7 mouse cellular contexts compared by ENCODE assay signal in the genomic region with DNA sequence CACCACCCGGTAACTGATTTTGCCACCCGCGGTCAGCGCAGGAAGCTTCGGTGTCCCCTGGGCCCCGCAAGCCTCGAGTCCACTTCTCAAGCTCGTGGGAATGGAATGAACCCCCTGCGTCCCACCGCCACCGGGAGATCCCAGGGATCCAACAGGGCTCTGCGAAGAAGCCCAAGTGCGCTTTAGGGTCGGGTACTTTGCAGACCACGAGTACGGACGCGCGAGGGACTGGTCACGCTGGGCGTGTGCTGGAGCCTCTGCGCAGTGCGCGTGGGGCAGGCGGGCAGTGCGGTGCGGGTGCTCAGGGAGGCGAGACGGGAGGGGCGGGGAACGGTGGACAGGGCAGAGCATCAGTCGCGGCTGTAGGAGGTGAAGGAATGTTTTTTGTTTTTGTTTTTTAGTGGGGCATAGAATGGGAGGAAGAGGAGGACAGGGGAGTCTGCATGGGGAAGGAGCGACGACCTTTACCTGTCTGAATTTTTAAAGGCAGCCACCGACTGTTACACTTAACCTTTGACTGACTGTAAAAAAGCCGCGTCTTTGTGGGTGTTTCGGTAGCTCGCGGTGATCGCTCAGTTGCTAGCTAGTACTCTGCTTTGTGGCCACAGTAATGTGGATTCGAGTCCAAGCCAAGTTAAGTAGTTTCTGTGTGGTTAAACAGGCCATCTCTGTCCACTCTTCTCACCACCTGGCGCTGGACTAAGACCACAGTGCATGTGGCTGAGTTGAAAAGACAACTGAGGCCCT. TPM values are rescaled to one million over a fixed set of nuclear protein-coding genes. Genes with fewer than 3 reads are reported as not detected.
DNase-seq lines count a peak whose midpoint lies in the region; TF ChIP-seq lines count a peak whose summit lies in the region.

No protein-coding gene starts in this region.

- H3K36me3 ChIP-seq in C2C12 (ENCODE audit: control insufficient read depth, insufficient read depth) = no peaks in the 10 kb centered on the region
- H3K36me3 ChIP-seq in ES-Bruce4 (ENCODE audit: control insufficient read depth, insufficient read depth, low read length, poor library complexity, severe bottlenecking) = no peaks in the 10 kb centered on the region
- H3K36me3 ChIP-seq in hindbrain, embryonic 10.5 days = no peaks in the 10 kb centered on the region
- H3K36me3 ChIP-seq in midbrain, embryonic 10.5 days = no peaks in the 10 kb centered on the region

- peak overlapping the region; percentile 40 for H3ac ChIP-seq in C2C12 (ENCODE audit: control insufficient read depth, insufficient read length, low read depth)

- intact Hi-C loops in left cerebral cortex, postnatal 4 days (cut with DNase I) = no loop called here

- H3K79me3 ChIP-seq in C2C12 (ENCODE audit: low read depth) = no peaks in the 10 kb centered on the region

- WGBS in hindbrain, embryonic 10.5 days = 1% methylated on average over 44 of the region's 44 CpGs
- 1% methylated on average over 44 of the region's 44 CpGs for WGBS in midbrain, embryonic 10.5 days

- no peaks in the 10 kb centered on the region for H3K79me2 ChIP-seq in C2C12 (ENCODE audit: control insufficient read depth, insufficient read depth)

- TF ChIP-seq CTCF in C2C12 (IDR thresholded peaks at IDR 0.05; ENCODE audit: control insufficient read depth, insufficient read depth, insufficient read length) (no peak), ES-Bruce4 (IDR thresholded peaks at IDR 0.05; ENCODE audit: low read depth, low read length) (no peak)

- no peak overlapping the region for H3K4me3 ChIP-seq in C2C12 (ENCODE audit: insufficient read depth, poor library complexity, severe bottlenecking)
- peak overlapping the region; percentile 37 for H3K4me3 ChIP-seq in ES-Bruce4 (ENCODE audit: low read depth, low read length)
- peak overlapping the region; percentile 59 for H3K4me3 ChIP-seq in hindbrain, embryonic 10.5 days
- peak overlapping the region; percentile 61 for H3K4me3 ChIP-seq in midbrain, embryonic 10.5 days

- peak; percentile 46 for DNase-seq in hindbrain, embryonic 10.5 days (ENCODE audit: low spot score)
- peak; percentile 41 for DNase-seq in midbrain, embryonic 10.5 days (ENCODE audit: low spot score)
- no peak for DNase-seq in right cerebral cortex, postnatal 10 days (ENCODE audit: low spot score in 2 of 2)
- no peak for DNase-seq in layer of hippocampus, adult 18-20 months (ENCODE audit: low spot score in 2 of 2)
- no peak for DNase-seq in left cerebral cortex, postnatal 4 days

- H3K27ac ChIP-seq in ES-Bruce4 (ENCODE audit: insufficient read depth, low read length) = no peak overlapping the region
- H3K27ac ChIP-seq in hindbrain, embryonic 10.5 days = 0 out of 2 replicates have a peak overlapping the region, but pooled peaks have one; percentile 18
- peak overlapping the region; percentile 55; the same call in 1 of the 2 replicates for H3K27ac ChIP-seq in midbrain, embryonic 10.5 days (replicated peaks)

- H3K9me3 ChIP-seq in ES-Bruce4 (replicated peaks; ENCODE audit: control insufficient read depth, insufficient read depth, low read length, poor library complexity, severe bottlenecking) = no peaks in the 10 kb centered on the region
- H3K9me3 ChIP-seq in hindbrain, embryonic 10.5 days = no peaks in the 10 kb centered on the region
- no peaks in the 10 kb centered on the region for H3K9me3 ChIP-seq in midbrain, embryonic 10.5 days (replicated peaks)

- peak overlapping the region; percentile 31 for H3K9ac ChIP-seq in ES-Bruce4 (ENCODE audit: low read depth, poor library complexity, severe bottlenecking)

- no peak for TF ChIP-seq EP300 in ES-Bruce4 (IDR thresholded peaks at IDR 0.05; ENCODE audit: insufficient read depth, low read depth, low read length)

- TF ChIP-seq POLR2A in ES-Bruce4 (IDR thresholded peaks at IDR 0.05; ENCODE audit: insufficient read depth, low read length) = no peak

- H3K27me3 ChIP-seq in C2C12 (ENCODE audit: control insufficient read depth, insufficient read depth, insufficient read length) (peaks cover 29% of the 10 kb centered on the region), ES-Bruce4 (ENCODE audit: control insufficient read depth, insufficient read depth, low read length, poor library complexity, severe bottlenecking) (no peaks in the 10 kb centered on the region)
- peaks cover 77% of the 10 kb centered on the region for H3K27me3 ChIP-seq in hindbrain, embryonic 10.5 days (ENCODE audit: insufficient read depth, poor library complexity, severe bottlenecking)
- peaks cover 67% of the 10 kb centered on the region for H3K27me3 ChIP-seq in midbrain, embryonic 10.5 days (ENCODE audit: low read depth, poor library complexity, severe bottlenecking)

- H3K4me1 ChIP-seq in ES-Bruce4 (ENCODE audit: control insufficient read depth, insufficient read depth, low read length) = no peaks in the 10 kb centered on the region
- peaks cover 11% of the 10 kb centered on the region for H3K4me1 ChIP-seq in hindbrain, embryonic 10.5 days (replicated peaks)
- H3K4me1 ChIP-seq in midbrain, embryonic 10.5 days = peaks cover 11% of the 10 kb centered on the region

TF ChIP-seq in C2C12, 6 proteins besides CTCF, POLR2A, EP300 and RAD21:
- TF ChIP-seq CEBPB (IDR thresholded peaks at IDR 0.05; ENCODE audit: low read depth) = no peak
- no peak for TF ChIP-seq MYOG (IDR thresholded peaks at IDR 0.05; ENCODE audit: control insufficient read depth, extremely low read depth, insufficient read length)
- no peak for TF ChIP-seq MAX (IDR thresholded peaks at IDR 0.05)
- TF ChIP-seq MYOD1 (IDR thresholded peaks at IDR 0.05; ENCODE audit: control insufficient read depth, insufficient read length, low read depth) = no peak
- TF ChIP-seq FOSL1 (IDR thresholded peaks at IDR 0.05; ENCODE audit: insufficient read depth, low read length, poor library complexity, severe bottlenecking) = no peak
- TF ChIP-seq USF1 (IDR thresholded peaks at IDR 0.05; ENCODE audit: low read depth) = no peak
TF ChIP-seq in C2C12: peak in this region for 0.

RNA-seq across cellular contexts. Expression of gene BC107364, which starts 23.0 kb away (rescaled TPM):
- polyA plus RNA-seq in C2C12 (2012; fragmentation: generic; extraction: Trizol) (not detected), ES-Bruce4 (2011; ENCODE audit: insufficient read depth, insufficient read length, low read depth, missing spikeins) (4.6 TPM in 2 replicates)
- 0.25 TPM in 1 of 2 replicates, not detected in the other for polyA plus RNA-seq in hindbrain, embryonic 10.5 days (2016; fragmentation: Nextera tagmentation; extraction: Ambion mirVana)
- polyA plus RNA-seq in midbrain, embryonic 10.5 days (2016; fragmentation: Nextera tagmentation; extraction: Ambion mirVana) = 0.20 and 0.30 TPM in 2 replicates
- total RNA-seq in layer of hippocampus, adult 18-20 months (2021) = not detected
- total RNA-seq in left cerebral cortex, postnatal 4 days (2021) = not detected

RNA-seq across cellular contexts. Expression of gene Hfe2, which starts 49.9 kb away (rescaled TPM):
- polyA plus RNA-seq in C2C12 (2012; fragmentation: generic; extraction: Trizol) (0.23 TPM), ES-Bruce4 (2011; ENCODE audit: insufficient read depth, insufficient read length, low read depth, missing spikeins) (0.88 and 1.2 TPM in 2 replicates)
- polyA plus RNA-seq in hindbrain, embryonic 10.5 days (2016; fragmentation: Nextera tagmentation; extraction: Ambion mirVana) = 0.89 and 2.2 TPM in 2 replicates
- 1.5 and 2.1 TPM in 2 replicates for polyA plus RNA-seq in midbrain, embryonic 10.5 days (2016; fragmentation: Nextera tagmentation; extraction: Ambion mirVana)
- under 1 TPM; 0.25 to 0.30 TPM for total RNA-seq in layer of hippocampus, adult 18-20 months (2021)
- total RNA-seq in left cerebral cortex, postnatal 4 days (2021) = 1 to 10 TPM; 1.1 TPM

Comparison
In these comparisons a context has a peak if more than half of its experiments do, and no peak if none do; other contexts are left out.
1. DNase-seq: peak in hindbrain, embryonic 10.5 days (single experiment) and midbrain, embryonic 10.5 days (single experiment); none in right cerebral cortex, postnatal 10 days (0 of 2), layer of hippocampus, adult 18-20 months (0 of 2) and left cerebral cortex, postnatal 4 days (single experiment).